Mouse (Mus musculus) testis, adult 2 months (tissue): Measurements from ENCODE around the gene Rsu1.

Source experiments
- CTCF ChIP-seq: fragments of 200-500 bp; IDR thresholded peaks from 2 replicates; pipeline ENCODE4 v1.5.1; 2012; ENCODE audit warnings: low read depth, mild to moderate bottlenecking, inconsistent platforms, low read length, moderate library complexity; ENCODE audit not compliant: control insufficient read depth, insufficient read depth, insufficient replicate concordance
- POLR2A ChIP-seq: fragments of 200-500 bp; IDR thresholded peaks from 2 replicates; pipeline ENCODE4 v1.6.1; 2012; ENCODE audit warnings: low read depth, mild to moderate bottlenecking, inconsistent platforms, low read length, moderate library complexity; ENCODE audit not compliant: control insufficient read depth

GRCm38 (mm10) chr2:13264875-13265274 is 6.3 kb downstream of the Rsu1 start:
- TF ChIP-seq CTCF = peak; percentile 13; the same call in 1 of the 2 replicates
- no peak for TF ChIP-seq POLR2A
